Mouse (Mus musculus): ENCODE results near the gene Rassf5. TPM values are rescaled to one million over a fixed set of nuclear protein-coding genes. Genes with fewer than 3 reads are reported as not detected.
"Not testable (repeated sequence)": the region's sequence is repeated elsewhere in the genome, so short reads cannot be mapped to it uniquely, and the experiment has no call there.

Rassf5 gene
- total RNA-seq, 2 experiments from 2014 or later = 3.1 to 4.3 TPM

DNA sequence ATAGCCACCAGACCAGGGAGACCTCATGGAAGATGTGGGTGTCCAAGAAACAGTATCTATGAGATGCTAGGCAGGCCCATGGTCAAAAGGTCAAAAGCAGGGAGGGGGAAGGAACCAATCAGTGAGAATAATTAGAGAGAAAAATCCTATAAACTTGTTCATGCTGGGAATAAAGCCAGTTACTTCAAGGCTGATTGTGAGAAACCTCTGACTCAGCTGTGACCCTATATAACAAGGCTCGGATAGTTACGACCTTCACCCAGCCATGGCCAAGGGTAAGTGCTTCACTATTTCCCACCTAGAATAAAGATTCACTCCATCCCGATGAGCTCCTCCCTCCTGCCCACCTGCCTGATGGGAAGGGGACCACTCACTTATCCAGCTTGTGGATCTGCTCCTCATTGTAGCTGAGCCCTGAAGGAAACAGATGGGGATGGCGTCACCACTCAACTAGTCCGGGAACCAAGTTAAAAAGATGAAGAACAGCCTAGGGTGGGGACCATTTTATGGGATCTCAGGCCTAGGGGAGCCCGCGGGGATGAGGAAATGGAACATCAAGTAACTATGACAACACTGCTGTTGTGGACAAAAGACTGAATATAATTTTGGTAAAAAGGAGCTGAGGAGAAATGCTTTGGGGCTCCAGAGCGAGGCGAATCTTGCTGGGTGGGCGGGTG, 14.7 kb upstream of the Rassf5 start:
- DNase-seq = no peak

DNA sequence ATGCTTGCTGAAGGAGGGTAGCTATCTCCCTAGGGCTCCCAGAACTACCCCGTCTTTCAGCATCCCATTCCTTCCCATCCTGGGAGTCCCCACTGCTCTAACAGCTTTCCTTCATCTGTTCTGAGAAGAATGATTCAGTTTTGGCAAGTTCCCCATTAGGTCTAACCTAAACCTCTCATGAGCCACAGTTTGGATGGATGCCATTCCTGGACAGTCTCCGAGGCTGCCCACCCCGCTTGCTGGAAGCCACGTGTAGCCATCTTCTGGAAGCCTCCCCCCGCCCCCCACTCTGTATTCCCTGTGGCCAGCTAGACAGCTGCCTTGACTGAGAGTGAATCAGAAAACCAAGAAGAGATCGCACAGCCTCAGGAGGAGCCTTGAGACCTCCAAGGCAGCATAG, 12.2 kb upstream of the Rassf5 start:
- no peak for DNase-seq

DNA sequence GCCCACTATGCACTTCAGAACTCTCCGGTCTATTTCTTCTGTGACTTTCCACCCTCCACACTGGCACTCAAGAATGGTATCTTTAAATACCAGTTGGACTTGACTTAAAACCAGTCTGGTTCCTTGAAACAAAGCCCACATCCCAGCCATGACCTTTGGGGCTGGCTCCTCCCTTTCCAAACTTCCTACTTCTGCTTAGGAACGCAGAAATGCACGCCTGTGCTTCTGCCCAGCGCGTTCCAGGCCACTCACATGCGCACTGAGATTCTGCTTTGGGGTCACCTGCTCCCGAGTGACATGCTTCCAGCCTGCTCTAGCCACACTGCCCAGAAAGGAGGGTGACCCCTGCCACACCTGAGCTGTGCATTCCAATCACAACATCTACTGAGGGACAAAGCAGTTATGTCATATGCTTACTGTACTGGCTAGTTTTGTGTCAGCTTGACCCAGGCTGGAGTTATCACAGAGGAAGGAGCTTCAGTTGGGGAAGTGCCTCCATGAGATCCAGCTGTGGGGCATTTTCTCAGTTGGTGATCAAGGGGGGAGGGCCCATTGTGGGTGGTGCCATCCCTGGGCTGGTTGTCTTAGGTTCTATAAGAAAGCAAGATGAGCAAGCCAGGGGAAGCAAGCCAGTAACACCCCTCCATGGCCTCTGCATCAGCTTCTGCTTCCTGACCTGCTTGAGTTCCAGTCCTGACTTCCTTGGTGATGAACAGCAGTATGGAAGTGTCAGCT, 7.6 kb upstream of the Rassf5 start:
- not testable (repeated sequence) for DNase-seq

DNA sequence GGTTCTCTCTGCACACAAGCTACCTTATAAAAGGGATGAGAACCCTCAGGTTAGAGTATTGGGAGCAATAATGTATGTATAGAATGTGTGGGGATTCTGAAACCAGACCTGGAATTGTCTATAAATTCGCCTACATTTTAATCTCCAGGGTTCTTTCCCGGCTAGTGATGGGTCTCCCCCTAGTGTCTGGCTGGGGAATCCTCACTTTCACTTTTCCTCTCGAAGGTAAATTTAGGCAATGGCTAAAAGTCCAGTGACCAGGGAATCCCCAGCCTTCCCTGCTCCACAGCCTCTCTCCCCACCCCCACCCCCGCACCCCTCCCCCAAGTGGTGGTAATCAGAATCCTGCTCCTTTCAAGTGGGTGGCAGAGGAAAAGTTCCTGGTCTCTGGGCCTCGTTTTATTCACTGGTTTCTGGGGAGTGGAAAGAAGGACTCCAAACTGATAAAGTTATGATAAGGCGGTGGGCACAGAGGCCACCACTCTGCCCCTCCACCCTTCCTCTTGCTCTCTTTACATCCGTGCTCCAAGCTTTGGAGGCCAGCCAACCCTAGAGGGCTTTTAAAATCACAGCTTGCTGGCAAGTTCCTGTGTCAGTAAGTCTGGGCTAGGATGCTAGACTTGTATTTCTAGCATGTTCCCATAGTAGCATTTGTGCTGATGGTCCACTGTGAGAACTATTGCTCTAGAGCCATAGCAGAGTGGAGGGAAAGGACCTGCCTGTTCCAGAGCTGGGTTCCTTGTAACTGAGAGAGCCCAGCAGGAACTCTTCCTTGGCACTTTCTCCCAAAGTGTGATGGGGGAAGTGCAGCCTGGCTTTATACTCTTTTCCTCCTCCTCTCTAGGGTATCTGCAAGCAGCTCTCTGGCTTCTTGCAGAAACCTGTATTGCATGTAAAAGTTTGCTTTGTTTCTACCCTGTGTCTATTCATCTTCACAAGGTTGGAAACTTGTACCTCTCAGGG, 1.7 kb upstream of the Rassf5 start:
- DNase-seq = no peak

DNA sequence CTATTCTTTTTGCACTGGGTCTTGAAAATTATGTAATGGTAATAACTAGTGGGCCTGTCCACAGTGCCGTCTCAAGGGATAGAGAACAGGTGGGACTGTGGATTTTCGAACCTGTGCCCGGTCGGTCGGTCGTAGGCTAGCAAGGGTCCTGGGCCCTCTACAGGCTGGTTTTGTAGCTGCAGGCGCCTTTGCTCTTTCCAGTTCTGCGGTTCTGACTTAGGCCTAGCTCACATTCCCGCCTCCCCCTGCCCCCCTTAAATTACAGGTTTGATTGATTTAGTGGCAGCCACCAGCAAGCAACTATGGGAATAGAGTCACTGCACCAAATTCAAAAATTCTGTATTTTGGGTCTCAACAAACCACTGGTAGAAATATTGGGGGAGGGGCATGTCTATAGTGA, 868 bp upstream of the Rassf5 start:
- peak; percentile 44 for DNase-seq

DNA sequence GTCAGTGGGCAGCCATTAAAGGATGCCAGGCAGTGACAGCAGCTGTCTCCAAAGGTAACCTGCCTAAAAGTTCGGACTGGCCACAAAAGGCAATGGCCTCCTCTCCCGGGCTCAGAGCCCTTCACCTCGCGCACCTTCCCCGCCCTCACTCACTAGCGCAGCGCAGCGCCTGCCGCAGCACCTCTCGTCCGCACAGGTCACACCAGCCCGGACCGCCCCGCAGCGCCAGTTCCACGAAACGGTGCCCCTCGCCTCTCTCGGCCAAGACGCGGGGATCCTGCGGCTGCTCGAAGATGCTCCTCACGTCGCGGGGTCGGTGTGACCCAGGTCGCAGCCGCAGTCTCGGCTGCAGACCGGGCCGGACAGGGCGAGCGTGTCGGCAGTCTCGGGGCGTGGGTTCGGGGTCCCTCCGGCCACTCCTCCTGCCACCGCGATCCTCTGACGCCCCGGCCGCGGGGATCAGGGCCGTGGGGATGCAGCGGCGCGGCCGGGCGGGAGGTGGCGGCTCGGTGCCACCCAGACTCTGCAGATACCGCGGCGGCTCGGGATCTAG, 446 bp downstream of the Rassf5 start:
- peak; percentile 23 for DNase-seq

DNA sequence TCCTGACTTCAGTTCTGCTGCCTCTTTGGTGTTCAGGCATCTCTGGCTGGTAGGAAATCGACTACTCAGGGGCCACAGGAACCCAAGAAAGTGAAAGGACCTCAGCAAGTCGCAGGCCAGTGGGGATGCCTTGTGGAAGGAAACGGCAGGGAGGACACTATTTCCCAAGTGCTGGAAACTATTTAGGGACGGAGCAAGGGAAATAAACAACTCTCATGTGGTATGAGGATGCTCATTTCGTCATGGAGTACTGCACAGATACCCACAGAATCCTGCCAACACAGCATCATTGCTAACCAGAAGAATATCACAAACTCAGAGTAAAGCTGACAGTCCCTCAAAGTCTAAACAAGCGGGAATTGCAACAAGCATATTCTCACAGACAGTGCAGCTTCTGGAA, 2.1 kb downstream of the Rassf5 start:
- no peak for DNase-seq

DNA sequence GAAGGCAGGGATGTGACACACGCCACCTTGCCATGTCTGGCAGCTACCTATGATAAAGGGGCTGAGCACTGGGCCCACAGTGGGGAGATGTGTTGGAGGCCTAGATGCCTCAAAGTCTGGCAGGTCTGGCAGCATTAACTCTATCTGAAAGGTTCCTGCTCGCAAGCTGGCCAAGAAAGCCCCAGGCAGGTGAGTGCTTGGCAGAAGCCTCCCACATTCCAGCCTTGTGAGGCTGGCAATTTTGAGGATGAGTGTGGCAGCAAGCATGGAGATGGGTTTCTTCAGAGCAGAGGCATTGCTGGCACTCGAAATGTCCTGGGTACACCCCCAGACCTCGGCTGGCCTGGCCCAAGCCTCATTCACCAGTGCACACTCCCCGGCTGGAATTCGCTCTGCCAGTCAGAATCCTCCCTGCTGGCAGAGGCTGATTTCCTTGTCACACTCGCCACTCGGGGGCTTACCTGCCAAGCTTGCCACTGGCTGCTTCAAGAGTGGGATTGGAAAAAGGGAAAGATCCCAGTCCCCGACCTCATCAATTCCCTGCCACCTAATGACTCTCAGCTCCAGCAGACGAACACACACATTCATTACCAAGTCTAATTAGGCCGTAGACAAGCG, 5.4 kb downstream of the Rassf5 start:
- DNase-seq = no peak

DNA sequence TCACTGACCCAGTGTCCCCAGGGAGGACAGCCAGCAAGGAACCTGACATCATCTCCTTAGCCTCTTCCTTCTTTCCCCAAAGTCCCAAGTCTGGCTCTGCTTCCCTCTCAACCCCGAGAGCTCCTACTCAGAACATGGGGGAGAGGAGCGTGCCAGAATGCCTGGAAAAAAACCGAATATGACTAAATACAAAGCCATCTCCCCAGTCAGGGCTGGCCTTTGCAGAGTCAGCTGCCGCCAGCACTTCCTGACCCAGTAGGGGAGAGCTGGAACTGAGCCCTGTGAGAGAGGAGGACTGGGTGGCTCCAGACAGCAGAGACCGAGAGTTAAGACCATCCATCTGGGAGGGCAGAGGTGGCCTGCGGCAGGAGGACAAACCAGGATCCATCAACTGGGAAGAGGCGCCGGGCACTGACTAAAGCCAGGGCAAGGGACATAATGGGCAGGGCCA, 6.1 kb downstream of the Rassf5 start:
- peak; percentile 66 for DNase-seq

DNA sequence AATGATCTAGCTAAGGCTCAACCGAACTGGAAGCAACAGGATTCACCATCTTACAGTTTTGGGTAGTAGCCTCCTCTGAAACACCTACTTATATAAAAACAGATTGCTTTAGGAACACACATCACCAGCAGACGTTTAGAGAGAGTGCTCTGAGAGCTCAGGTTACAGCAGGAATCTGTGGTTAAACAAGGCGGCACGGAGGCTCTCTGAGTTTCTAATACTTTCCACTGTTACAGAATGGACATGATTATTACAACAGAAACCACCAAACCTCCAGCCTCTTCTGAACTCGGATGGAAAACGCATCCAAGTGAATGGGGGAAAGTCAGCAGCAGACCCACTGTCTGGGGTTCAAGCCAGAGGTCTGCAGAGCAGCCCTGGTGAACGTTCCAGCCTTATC, 9.0 kb downstream of the Rassf5 start:
- DNase-seq = no peak

DNA sequence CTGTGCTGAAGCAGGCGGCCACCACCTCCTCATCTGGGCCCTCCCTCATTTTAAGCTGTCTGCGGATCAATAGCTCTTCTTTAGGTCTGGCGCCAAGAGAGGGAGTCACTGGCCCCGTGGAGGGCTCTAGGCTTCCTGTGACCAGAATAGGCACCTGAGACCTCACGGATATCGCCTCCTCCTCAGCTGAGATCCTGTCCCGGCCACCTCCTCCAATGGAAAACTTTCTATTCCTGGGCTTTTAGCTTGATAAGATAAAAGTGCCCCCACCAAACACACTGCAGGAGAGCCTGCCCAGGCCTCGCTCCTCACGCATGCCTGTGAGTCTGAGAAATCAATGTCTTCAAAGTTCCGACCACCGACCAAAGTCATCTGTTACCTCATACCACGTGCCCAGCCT, 11.5 kb downstream of the Rassf5 start:
- no peak for DNase-seq

DNA sequence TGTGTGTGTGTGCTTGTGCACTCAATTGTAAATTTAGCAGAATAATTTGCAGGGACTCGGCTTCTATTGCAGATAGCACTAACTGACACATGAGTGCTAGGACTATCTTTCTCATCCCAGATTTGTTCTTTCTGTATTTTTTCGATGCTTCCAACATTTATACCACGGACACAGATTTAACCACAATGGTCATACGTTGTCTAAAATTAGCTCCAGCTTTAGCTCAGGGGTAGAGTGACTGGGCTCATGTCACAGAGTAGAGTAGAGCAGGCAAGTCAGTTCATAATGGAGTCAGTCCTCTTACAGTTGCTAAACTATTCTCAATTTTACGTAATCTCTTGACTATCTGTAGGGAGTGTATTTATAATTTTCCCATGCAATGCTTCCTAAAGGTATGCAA, 16.4 kb downstream of the Rassf5 start:
- DNase-seq = no peak

DNA sequence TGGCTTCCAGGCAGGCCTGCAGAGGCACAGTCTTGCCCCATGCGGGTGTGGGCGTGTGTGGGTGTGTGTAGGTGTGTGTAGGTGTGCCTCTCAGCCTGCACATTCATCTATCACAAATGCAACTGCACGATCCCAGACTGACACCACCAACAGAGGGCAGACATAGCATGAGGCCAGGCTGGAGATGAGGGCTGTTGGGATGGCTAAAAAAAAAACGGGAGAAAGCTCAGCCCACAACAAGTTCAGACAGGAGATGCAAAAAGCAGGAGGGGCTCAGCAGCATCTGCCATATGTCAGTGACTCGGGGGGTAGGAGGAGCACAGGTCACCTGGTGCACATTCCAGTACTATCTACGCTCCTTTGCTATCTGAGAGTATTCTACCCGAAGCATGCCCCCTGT, 16.8 kb downstream of the Rassf5 start:
- DNase-seq = no peak

DNA sequence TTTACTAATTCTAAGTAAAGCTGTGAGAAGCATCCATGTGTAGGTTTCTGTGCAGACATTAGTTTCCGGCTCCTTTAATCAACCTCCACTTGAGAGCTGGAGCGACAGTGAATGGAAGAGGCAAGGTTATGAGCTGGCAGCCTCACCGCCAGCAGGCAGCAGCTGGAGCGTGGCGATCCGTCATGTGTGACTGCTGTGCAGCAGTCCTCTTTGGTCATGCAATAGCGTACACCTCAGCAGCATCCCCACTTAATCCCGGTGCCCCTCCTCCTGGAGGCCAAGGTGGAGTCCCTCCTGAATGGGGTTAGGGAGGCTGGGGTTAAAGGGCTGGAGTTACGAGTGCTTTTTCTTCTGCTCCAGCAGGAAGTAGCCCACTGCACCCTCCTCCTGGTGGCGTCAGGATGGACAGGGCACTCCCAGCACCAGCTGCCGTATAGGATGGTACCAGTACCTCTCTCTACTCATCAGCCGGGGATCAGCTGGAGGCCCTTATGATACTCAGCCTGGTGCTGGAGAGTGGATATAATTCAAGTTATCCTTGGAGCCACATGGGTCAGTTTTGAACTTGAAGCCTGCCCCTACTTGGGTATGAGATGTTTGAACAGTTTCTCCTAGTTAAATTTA, 20.1 kb downstream of the Rassf5 start:
- no peak for DNase-seq

DNA sequence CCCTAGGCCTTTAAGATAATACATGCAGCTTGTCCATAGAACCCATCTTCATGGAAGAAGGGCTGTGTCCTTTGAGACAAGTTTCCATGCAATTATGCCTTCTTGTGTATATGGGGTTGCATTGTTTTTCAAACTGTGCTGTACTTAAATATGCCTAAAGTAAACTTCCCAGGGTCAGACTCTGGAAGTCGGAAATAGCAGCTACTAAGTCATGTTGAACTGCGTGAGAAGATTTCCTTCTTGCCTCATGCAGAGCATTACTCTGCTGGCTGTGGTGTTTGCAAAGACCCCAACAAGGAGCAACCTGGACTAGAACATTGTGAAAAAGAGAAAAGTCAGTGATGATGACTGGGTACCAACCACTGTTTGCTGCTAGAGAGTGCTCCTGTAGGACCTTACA, 21.7 kb downstream of the Rassf5 start:
- DNase-seq = no peak

DNA sequence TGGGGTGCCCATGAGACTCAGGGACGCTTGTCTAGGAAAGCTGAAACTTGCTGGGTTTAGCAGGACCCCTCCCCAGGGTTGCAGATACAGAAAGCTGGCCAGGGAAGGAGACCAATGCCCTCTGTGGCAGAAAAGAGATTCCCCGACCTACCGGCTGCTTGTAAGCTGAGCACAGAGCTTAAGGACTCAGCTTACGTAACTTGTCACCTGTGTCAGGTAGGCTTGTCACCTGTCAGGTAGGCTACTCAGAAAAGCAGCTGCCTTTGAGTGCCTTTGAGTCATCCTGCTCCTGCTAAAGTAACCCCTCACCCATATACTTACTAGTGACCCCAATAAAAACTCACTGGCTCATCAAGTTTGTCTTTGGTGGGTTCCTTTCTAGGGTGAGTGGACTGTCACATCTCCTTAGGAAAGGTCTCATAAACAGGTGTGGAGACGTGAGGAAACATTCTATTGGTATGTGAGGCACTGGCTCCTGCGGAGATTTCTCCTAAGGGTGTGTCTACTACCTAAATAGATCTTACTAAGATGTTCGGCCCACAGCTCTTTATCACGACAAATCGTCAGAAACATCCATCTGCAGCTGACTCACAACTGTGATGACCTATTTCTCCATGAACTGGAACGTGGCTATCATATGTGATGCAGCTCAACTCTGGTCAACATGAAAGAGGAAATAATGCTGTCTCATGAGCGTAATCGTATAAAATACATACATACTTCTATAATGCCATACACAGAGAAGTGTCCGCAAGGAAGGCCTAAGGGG, 23.1 kb downstream of the Rassf5 start:
- no peak for DNase-seq

DNA sequence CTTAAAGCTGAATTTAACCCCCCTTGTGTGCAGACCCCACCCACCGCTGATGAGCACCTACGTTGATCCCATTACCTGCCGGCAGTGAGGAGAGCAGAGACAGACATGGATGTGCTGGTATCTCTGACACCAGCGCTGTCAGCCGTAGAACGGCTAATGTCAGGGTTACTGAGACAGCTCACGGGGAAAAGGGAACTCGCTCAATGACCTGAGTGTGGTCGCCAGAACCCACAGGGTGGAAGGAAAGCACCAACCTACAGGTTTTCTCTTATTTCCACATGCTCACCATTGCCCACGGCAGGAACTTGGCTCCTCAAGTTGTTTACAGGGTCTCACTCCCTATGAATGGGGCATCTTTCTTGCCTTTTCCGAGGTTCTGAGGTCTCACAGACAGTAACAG, 26.1 kb downstream of the Rassf5 start:
- DNase-seq = no peak

DNA sequence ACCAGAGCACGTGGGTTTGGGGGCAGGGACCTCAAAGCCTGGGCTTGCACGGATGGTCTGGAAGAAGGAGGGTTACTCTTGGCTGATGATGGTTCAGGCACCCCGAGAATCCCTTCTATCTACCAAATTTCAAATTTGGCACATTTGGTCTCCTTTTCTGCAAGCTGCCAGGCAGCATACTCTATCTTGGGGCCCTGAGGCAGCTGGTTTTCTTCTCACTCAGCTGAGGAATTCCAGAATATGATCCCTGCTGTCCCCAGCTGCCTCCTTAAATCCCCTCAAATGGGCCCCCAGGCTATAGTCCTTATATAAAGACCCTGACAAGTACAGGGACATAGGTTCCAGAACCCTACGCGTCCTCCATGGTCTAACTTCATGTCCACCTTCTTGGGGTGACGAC, 31.7 kb downstream of the Rassf5 start:
- no peak for DNase-seq

DNA sequence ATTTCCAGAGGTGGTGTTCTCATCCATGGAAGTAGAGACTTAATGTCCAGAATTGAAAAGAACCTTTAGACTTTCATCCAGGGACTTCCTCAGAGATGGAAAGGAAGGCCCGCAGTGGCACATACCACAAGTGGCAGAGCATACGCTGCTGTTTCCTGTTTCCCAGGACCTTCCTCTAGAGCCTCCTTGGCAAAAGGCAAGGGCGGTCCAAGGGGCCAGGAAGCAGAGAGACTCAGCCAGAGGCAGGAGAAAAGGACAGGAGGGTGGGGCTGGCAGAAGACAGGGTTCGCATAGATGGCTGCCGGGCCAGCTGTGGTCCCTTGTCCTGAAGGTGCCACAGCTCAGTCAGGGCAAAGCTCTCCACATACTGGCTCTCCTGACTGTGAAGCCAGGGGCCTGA, 32.1 kb downstream of the Rassf5 start:
- no peak for DNase-seq

DNA sequence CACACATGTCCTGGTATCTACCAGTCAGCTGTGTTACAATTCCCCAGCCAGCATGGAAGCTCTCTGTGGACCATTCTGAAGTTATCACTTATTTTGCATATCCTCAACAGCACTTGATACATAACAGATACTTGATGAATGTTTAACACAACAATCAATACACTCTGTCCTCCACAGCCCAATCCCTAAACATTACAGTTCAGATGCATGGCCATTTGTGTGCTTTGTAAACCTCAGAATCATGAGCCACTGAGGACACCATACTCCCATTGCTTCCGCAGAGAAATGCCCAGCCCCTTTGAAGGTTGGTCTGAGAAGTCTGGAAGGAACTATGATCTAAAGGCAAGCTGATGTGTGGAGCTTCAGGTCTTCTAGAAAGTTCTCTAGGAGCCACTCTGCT, 33.4 kb downstream of the Rassf5 start:
- no peak for DNase-seq

DNA sequence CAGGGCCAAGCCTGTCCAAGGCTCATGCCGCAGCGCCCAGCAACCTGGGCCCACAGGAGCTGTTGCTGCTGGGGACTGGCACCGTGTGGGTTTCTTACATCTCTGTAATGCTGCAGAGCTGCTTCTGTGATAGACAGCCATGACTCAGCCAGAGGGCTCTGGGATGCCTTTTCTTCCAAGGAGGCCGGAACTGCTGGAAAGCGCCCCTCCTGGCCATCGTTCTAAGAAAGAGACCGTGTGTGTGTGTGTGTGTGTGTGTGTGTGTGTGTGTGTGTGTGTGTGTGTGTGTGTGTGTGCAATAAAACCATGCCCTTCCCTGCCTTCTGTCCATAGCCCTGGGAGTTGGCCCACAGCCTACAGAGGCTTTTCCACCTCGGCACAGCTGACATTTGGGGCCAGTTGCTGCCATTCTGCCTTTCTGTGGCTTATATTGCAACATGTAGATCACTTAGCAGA, 35.1 kb downstream of the Rassf5 start:
- DNase-seq = peak; percentile 34

Data from gastrocnemius, postnatal 10 days (tissue).